Mouse (Mus musculus): ENCODE results near the gene Nkd1. TPM values are rescaled to one million over a fixed set of nuclear protein-coding genes. Genes with fewer than 3 reads are reported as not detected.

Gene Nkd1
- polyA plus RNA-seq, 1 experiment, result 0.11 TPM

DNA sequence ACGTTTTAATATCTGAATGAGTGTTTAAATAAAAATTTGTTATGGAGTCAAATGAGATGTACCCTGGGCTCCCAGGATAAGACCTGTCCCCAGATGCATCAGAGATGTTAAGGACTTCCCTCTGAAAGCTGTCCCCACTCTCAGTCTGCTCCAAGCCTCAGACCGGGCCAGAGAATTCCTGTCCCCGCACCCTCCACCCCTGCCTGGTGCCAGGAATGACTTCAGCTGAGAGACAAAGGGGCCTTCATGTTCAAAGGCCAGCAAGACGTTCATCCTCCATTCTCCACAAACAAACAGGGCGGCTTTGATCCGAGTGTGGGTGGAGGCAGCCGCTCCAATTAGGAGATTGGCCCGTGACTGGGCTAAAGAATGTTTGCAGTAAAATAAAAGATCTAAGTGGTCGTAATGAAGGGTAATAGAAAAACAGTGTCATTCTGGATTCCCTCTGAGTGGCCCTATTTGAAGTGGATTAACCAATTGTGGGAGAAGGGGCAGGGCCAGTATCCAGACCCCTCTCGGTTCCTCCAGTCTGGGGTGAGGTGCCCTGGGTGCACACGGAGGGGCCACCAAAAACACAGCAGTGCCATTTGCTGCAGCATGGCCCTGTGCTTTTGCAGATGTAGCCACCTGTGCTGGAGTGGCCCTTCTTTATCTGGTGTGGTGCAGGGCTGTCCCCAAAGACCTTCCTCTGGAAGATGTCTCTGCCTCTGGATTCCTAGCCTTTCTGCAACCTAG lies 25.9 kb upstream of the Nkd1 start:
- no peaks in the 10 kb centered on the region for H3K79me2 ChIP-seq (ENCODE audit: control insufficient read depth, insufficient read depth)
- TF ChIP-seq E2F4 (IDR thresholded peaks at IDR 0.05; ENCODE audit: insufficient read depth) (no peak), REST (IDR thresholded peaks at IDR 0.05; ENCODE audit: insufficient read depth, insufficient read length) (no peak), MAX (IDR thresholded peaks at IDR 0.05; ENCODE audit: low read depth) (no peak)
- H3K4me2 ChIP-seq (ENCODE audit: low read depth), result no peak overlapping the region
- peaks cover 10% of the 10 kb centered on the region for H3K27me3 ChIP-seq (ENCODE audit: control insufficient read depth, insufficient read depth, insufficient read length)
- no peak overlapping the region for H3ac ChIP-seq (ENCODE audit: control insufficient read depth, insufficient read length)
- H3K4me3 ChIP-seq, result no peak overlapping the region
- H3K36me3 ChIP-seq (ENCODE audit: control insufficient read depth, insufficient read depth), result no peaks in the 10 kb centered on the region

DNA sequence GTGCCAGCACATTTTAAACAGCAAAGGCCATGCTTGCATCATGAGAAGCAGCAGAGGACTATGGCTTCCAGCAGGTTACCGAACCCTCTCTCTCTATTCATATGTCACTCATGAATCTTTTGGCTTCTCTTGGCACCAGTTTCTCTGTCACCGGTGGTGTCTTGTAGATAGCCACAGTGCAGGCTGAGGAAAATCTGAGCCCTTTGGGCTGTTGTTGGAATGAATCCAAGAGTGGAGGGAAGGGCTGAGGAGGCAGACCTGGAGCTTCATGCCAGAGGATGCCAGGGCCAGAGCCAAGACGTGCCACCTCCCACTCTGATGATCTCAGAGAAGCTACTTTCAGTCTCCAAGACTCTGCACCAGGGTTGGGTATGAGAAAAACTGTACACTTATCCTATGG lies 19.0 kb upstream of the Nkd1 start:
- no peaks in the 10 kb centered on the region for H3K79me2 ChIP-seq (ENCODE audit: control insufficient read depth, insufficient read depth)
- no peak overlapping the region for H3K4me2 ChIP-seq (ENCODE audit: low read depth)
- no peak overlapping the region for H3ac ChIP-seq (ENCODE audit: control insufficient read depth, insufficient read length)
- TF ChIP-seq POLR2AphosphoS2 (IDR thresholded peaks at IDR 0.05; ENCODE audit: insufficient read length, low read depth) (no peak), POLR2A (IDR thresholded peaks at IDR 0.05; ENCODE audit: insufficient read length, low read depth) (no peak), REST (IDR thresholded peaks at IDR 0.05; ENCODE audit: insufficient read depth, insufficient read length) (no peak), TCF12 (IDR thresholded peaks at IDR 0.05; ENCODE audit: insufficient read depth, poor library complexity, severe bottlenecking) (no peak), E2F4 (IDR thresholded peaks at IDR 0.05; ENCODE audit: insufficient read depth) (no peak), MYOD1 (IDR thresholded peaks at IDR 0.05; ENCODE audit: control insufficient read depth in 1 of 3, insufficient read length in 2 of 3, low read depth in 2 of 3) (no peak), MAX (IDR thresholded peaks at IDR 0.05; ENCODE audit: low read depth) (no peak), TCF3 (IDR thresholded peaks at IDR 0.05; ENCODE audit: insufficient read length, low read depth) (no peak), USF1 (IDR thresholded peaks at IDR 0.05; ENCODE audit: low read depth) (no peak), CEBPB (IDR thresholded peaks at IDR 0.05; ENCODE audit: insufficient read depth, poor library complexity, severe bottlenecking) (no peak), MYOG (IDR thresholded peaks at IDR 0.05; ENCODE audit: control insufficient read depth in 1 of 3, insufficient read depth in 1 of 3, insufficient read length in 2 of 3, low read depth in 2 of 3) (no peak), SRF (IDR thresholded peaks at IDR 0.05; ENCODE audit: control insufficient read depth, insufficient read length, low read depth) (no peak)
- H3K27me3 ChIP-seq (ENCODE audit: control insufficient read depth, insufficient read depth, insufficient read length), result no peaks in the 10 kb centered on the region
- no peak overlapping the region for H3K4me3 ChIP-seq
- H3K36me3 ChIP-seq (ENCODE audit: control insufficient read depth, insufficient read depth), result no peaks in the 10 kb centered on the region

DNA sequence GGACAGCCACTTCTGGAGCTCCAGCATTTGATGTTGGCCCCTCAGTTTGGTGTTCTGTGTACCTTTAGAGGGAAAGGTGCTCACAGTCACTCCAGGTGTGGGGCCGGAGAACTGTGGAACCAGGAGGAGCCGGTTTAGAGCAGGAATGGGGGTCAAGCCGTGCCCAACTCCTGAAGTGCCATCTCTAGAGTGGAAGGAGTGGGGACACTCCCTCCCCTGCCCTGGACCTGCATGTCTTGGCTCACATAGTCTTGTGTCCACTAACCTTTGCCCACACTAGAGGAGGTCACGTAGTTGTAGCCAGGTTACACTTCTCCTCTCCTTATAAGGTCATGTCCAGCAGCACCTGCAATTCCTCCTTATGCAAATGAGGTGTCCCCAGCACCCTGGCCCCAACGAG lies 14.2 kb upstream of the Nkd1 start:
- Histone ChIP-seq H3ac (ENCODE audit: control insufficient read depth, insufficient read length) (no peak overlapping the region), H3K36me3 (ENCODE audit: control insufficient read depth, insufficient read depth) (no peaks in the 10 kb centered on the region), H3K4me2 (ENCODE audit: low read depth) (no peak overlapping the region), H3K4me3 (no peak overlapping the region), H3K79me2 (ENCODE audit: control insufficient read depth, insufficient read depth) (no peaks in the 10 kb centered on the region), H3K27me3 (ENCODE audit: control insufficient read depth, insufficient read depth, insufficient read length) (peaks cover 9% of the 10 kb centered on the region)
- TF ChIP-seq CEBPB (IDR thresholded peaks at IDR 0.05; ENCODE audit: insufficient read depth, poor library complexity, severe bottlenecking), result no peak
- no peak for TF ChIP-seq REST (IDR thresholded peaks at IDR 0.05; ENCODE audit: insufficient read depth, insufficient read length)
- no peak for TF ChIP-seq TCF12 (IDR thresholded peaks at IDR 0.05; ENCODE audit: insufficient read depth, poor library complexity, severe bottlenecking)
- no peak for TF ChIP-seq USF1 (IDR thresholded peaks at IDR 0.05; ENCODE audit: low read depth)
- no peak for TF ChIP-seq MAX (IDR thresholded peaks at IDR 0.05; ENCODE audit: low read depth)
- no peak for TF ChIP-seq POLR2AphosphoS2 (IDR thresholded peaks at IDR 0.05; ENCODE audit: insufficient read length, low read depth)
- TF ChIP-seq E2F4 (IDR thresholded peaks at IDR 0.05; ENCODE audit: insufficient read depth), result no peak
- no peak for TF ChIP-seq MYOD1 (IDR thresholded peaks at IDR 0.05; ENCODE audit: control insufficient read depth in 1 of 3, insufficient read length in 2 of 3, low read depth in 2 of 3)
- no peak for TF ChIP-seq POLR2A (IDR thresholded peaks at IDR 0.05; ENCODE audit: insufficient read length, low read depth)

DNA sequence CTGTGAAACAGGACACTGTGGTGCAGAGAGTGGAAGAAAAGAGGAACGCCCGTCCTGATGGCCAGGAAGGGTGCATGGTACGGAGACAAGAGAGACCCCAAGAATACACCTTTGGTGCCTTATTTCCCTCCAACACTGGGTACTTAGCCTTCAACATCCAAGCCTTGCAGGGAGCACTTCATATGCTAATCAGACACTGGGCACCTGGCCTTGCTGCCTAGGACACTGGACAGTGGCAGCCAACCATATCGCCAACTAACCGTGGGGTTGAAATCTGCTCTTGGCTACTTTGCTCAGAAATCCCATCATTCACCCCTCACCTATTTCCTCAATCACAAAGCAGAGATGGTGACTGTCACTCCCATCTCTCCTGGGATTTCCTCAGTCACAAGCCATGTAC lies 10.1 kb upstream of the Nkd1 start:
- Histone ChIP-seq H3K4me3 (no peak overlapping the region), H3K36me3 (ENCODE audit: control insufficient read depth, insufficient read depth) (no peaks in the 10 kb centered on the region), H3ac (ENCODE audit: control insufficient read depth, insufficient read length) (no peak overlapping the region), H3K79me2 (ENCODE audit: control insufficient read depth, insufficient read depth) (no peaks in the 10 kb centered on the region), H3K4me2 (ENCODE audit: low read depth) (no peak overlapping the region), H3K27me3 (ENCODE audit: control insufficient read depth, insufficient read depth, insufficient read length) (peaks cover 30% of the 10 kb centered on the region)
- no peak for TF ChIP-seq E2F4 (IDR thresholded peaks at IDR 0.05; ENCODE audit: insufficient read depth)
- no peak for TF ChIP-seq TCF12 (IDR thresholded peaks at IDR 0.05; ENCODE audit: insufficient read depth, poor library complexity, severe bottlenecking)

DNA sequence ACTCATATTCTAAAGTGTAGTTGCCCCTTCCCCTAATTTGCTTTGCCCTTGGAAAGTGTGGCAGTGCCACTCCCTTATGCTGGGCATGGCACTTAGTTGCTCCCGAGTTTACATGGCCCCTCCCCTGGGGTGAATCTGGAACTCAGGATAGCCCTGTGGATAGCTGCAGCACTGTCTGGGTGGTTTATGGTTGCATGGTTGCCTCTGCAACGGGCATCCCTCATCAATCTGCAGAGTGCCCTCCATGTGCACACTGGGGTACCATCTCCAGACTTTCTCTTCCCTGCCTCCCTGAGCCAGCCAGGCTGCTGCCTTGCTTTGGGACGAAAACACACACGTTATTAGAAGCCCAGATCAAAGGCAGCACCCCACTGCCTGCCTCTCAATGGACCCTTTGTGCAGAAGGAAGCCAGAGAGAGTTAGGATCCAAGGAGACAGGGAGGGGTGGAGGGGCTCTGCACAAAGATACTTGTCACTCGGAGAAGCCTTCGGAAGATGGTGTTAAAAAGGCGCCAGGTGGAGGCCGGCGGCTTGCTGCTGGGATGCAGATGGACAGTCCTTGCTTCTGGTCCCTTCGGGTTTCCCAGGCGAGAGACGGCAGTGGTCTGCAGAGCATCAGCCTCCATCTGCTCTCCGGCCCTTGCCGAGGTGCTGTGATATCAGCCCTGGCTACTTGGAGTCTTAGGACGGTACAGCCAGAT lies 8.9 kb upstream of the Nkd1 start:
- Histone ChIP-seq H3K4me2 (ENCODE audit: low read depth) (no peak overlapping the region), H3K36me3 (ENCODE audit: control insufficient read depth, insufficient read depth) (no peaks in the 10 kb centered on the region), H3K4me3 (no peak overlapping the region), H3ac (ENCODE audit: control insufficient read depth, insufficient read length) (no peak overlapping the region), H3K27me3 (ENCODE audit: control insufficient read depth, insufficient read depth, insufficient read length) (peaks cover 30% of the 10 kb centered on the region), H3K79me2 (ENCODE audit: control insufficient read depth, insufficient read depth) (no peaks in the 10 kb centered on the region)
- TF ChIP-seq MYOD1 (IDR thresholded peaks at IDR 0.05; ENCODE audit: control insufficient read depth in 1 of 3, insufficient read length in 2 of 3, low read depth in 2 of 3) (no peak), REST (IDR thresholded peaks at IDR 0.05; ENCODE audit: insufficient read depth, insufficient read length) (no peak), POLR2AphosphoS2 (IDR thresholded peaks at IDR 0.05; ENCODE audit: insufficient read length, low read depth) (no peak), POLR2A (IDR thresholded peaks at IDR 0.05; ENCODE audit: insufficient read length, low read depth) (no peak)
